Mouse (Mus musculus) gastrocnemius, postnatal 10 days (tissue): ENCODE data around the gene Syt10. TPM values are rescaled to one million over a fixed set of nuclear protein-coding genes. Genes with fewer than 3 reads are reported as not detected.
"Not testable (repeated sequence)": the region's sequence is repeated elsewhere in the genome, so short reads cannot be mapped to it uniquely, and the experiment has no call there.

ENCODE experiments used
- DNase-seq: peaks from one replicate; pipeline ENCODE4 v3.0.0; 2021; ENCODE audit warnings: mixed read lengths
- long read RNA-seq, 2 experiments: library from polyadenylated mRNA; stranded (forward); transcript quantifications; one replicate each; pipeline ENCODE4 v2.0.0; 2021
- microRNA-seq, 2 experiments: library from miRNA; unstranded; fragments of <30 nt; microRNA quantifications; one replicate each; pipeline ENCODE4 v1.2.0; 2021
- total RNA-seq, 2 experiments: library from RNA; stranded (reverse); gene quantifications; 2 replicates each; pipeline ENCODE4 v1.2.3; 2021

Gene Syt10
- under 1 TPM in 1 of 2 experiments, not detected in 1; 0.12 TPM for total RNA-seq
- long read RNA-seq, experiment 1: 0 reads
- long read RNA-seq, experiment 2, partial matches to known transcripts: 1 of 1 reads
- long read RNA-seq, experiment 2, other reads (novel, unspliced or antisense): 0 of 1 reads

GRCm38 (mm10) chr15:89841364-89842017 lies at the start of gene Syt10:
Syt10 (minus strand) TSS chr15:89841860.
- DNase-seq: peak; percentile 45

GRCm38 (mm10) chr15:89883799-89884198 lies 42.1 kb upstream of the Syt10 start:
- DNase-seq: no peak

GRCm38 (mm10) chr15:89878981-89879380 lies 37.3 kb upstream of the Syt10 start:
- DNase-seq: no peak

GRCm38 (mm10) chr15:89816098-89816497 lies 25.6 kb downstream of the Syt10 start:
- no peak for DNase-seq

- DNase-seq: no peak
Measured at GRCm38 (mm10) chr15:89804478-89804877, 37.2 kb downstream of the Syt10 start.

GRCm38 (mm10) chr15:89779928-89780327 lies 61.7 kb downstream of the Syt10 start:
- no peak for DNase-seq

- DNase-seq: not testable (repeated sequence)
Measured at GRCm38 (mm10) chr15:89766016-89766415, 75.6 kb downstream of the Syt10 start.

GRCm38 (mm10) chr15:89733611-89734010 lies 108.0 kb downstream of the Syt10 start:
- DNase-seq: no peak

Small RNA genes within 50 kb of the gene (microRNA-seq; reads per million reads assigned to microRNA genes)
- 0 reads per million in 2 experiments for gene Gm24643

Other genes with a start within 250 kb of the Syt10 start
- 1 to 10 TPM; 3.8 to 6.2 TPM for gene Rabl2, start 249.9 kb downstream of the Syt10 start, total RNA-seq